Mouse (Mus musculus) CH12.LX (cell line): ENCODE results near the gene Poc1b. TPM values are rescaled to one million over a fixed set of nuclear protein-coding genes. Genes with fewer than 3 reads are reported as not detected.

Source experiments
- DNase-seq: peaks from one replicate; pipeline ENCODE4 v3.0.0-alpha.2; 2013; ENCODE audit errors: extremely low read depth
- H3K27ac ChIP-seq: 2 replicates; pipeline ENCODE4 v1.5.1; 2012; ENCODE audit warnings: low read depth, mild to moderate bottlenecking, control low read depth, moderate library complexity; ENCODE audit not compliant: insufficient read depth
- H3K27me3 ChIP-seq: replicated peaks from 2 replicates; pipeline ENCODE3; 2012; ENCODE audit warnings: inconsistent platforms
- H3K36me3 ChIP-seq, 2 experiments: replicated peaks in 1 of 2; 2 replicates each; pipeline versions ENCODE3 to v1.6.1; 2012; ENCODE audit warnings: inconsistent platforms in 1 of 2, low read length in 1 of 2, mild to moderate bottlenecking in 1 of 2, mixed read lengths in 1 of 2, moderate library complexity in 1 of 2; ENCODE audit not compliant: control insufficient read depth in 1 of 2, insufficient read depth in 1 of 2
- H3K4me1 ChIP-seq, 2 experiments: 2 replicates each; pipeline ENCODE4 v1.6.1; 2012; ENCODE audit warnings: inconsistent platforms in 1 of 2, moderate library complexity in 1 of 2; ENCODE audit not compliant: insufficient read depth in 2 of 2, control insufficient read depth in 1 of 2
- H3K4me2 ChIP-seq: 2 replicates; pipeline ENCODE4 v1.6.1; 2012; ENCODE audit warnings: low read depth, mild to moderate bottlenecking, control low read depth; ENCODE audit not compliant: poor library complexity, insufficient read depth, severe bottlenecking
- H3K4me3 ChIP-seq, 3 experiments: fragments of 150-350 bp in 1 of 3; sonication (generic) in 1 of 3; replicated peaks in 1 of 3; 2 replicates each; pipeline versions ENCODE3 to v1.5.1; 2011 to 2012; ENCODE audit warnings: low read depth in 2 of 3, low read length in 2 of 3, mild to moderate bottlenecking in 2 of 3, moderate library complexity in 2 of 3, control low read depth in 1 of 3, improper control_type of control experiment in 1 of 3, inconsistent platforms in 1 of 3, mixed read lengths in 1 of 3; ENCODE audit not compliant: poor library complexity in 1 of 3
- H3K79me2 ChIP-seq: replicated peaks from 2 replicates; pipeline ENCODE4 v1.6.1; 2012; ENCODE audit warnings: mild to moderate bottlenecking, moderate library complexity; ENCODE audit not compliant: control insufficient read depth, poor library complexity, insufficient read depth, severe bottlenecking; ENCODE audit errors: extremely low read depth
- H3K9ac ChIP-seq: 2 replicates; pipeline ENCODE4 v1.6.1; 2012; ENCODE audit warnings: low read depth, mild to moderate bottlenecking, control low read depth, moderate library complexity; ENCODE audit not compliant: insufficient read depth
- H3K9me3 ChIP-seq: replicated peaks from 2 replicates; pipeline ENCODE3; 2012; ENCODE audit warnings: low read length, inconsistent platforms, mixed read lengths
- CHD1 ChIP-seq: IDR thresholded peaks from 2 replicates; pipeline ENCODE4 v1.6.1; 2012; ENCODE audit warnings: low read depth, low read length, improper control_type of control experiment, inconsistent platforms
- CHD2 ChIP-seq: IDR thresholded peaks from 2 replicates; pipeline ENCODE4 v1.6.1; 2011; ENCODE audit warnings: low read length, improper control_type of control experiment
- CTCF ChIP-seq, 2 experiments: IDR thresholded peaks in 1 of 2; conservative IDR thresholded peaks in 1 of 2; 2 replicates each; pipeline ENCODE4 v1.5.1; 2011 to 2012; ENCODE audit warnings: low read depth in 2 of 2, low read length in 2 of 2, improper control_type of control experiment in 1 of 2, inconsistent platforms in 1 of 2, mild to moderate bottlenecking in 1 of 2, moderate library complexity in 1 of 2
- ELF1 ChIP-seq: IDR thresholded peaks from 2 replicates; pipeline ENCODE4 v1.6.1; 2014; ENCODE audit warnings: low read depth, mild to moderate bottlenecking, inconsistent platforms, low read length, improper control_type of control experiment
- IRF4 ChIP-seq: IDR thresholded peaks from 2 replicates; pipeline ENCODE4 v1.6.1; 2014; ENCODE audit warnings: low read depth, mild to moderate bottlenecking, inconsistent platforms, low read length, improper control_type of control experiment
- JUND ChIP-seq: conservative IDR thresholded peaks from 2 replicates; pipeline ENCODE4 v1.6.1; 2011; ENCODE audit warnings: low read depth, low read length, improper control_type of control experiment
- MAFK ChIP-seq: IDR thresholded peaks from 2 replicates; pipeline ENCODE4 v1.6.1; 2011; ENCODE audit warnings: low read length, improper control_type of control experiment; ENCODE audit not compliant: insufficient replicate concordance
- MAZ ChIP-seq: IDR thresholded peaks from 2 replicates; pipeline ENCODE4 v1.6.1; 2012; ENCODE audit warnings: low read depth, mild to moderate bottlenecking, inconsistent platforms, low read length, improper control_type of control experiment, moderate library complexity
- MXI1 ChIP-seq: IDR thresholded peaks from 2 replicates; pipeline ENCODE4 v1.6.1; 2011; ENCODE audit warnings: mild to moderate bottlenecking, low read depth, low read length, improper control_type of control experiment
- MYC ChIP-seq: IDR thresholded peaks from 2 replicates; pipeline ENCODE4 v1.6.1; 2011; ENCODE audit warnings: low read depth, mild to moderate bottlenecking, improper control_type of control experiment, low read length
- NELFE ChIP-seq: IDR thresholded peaks from 2 replicates; pipeline ENCODE4 v1.6.1; 2011; ENCODE audit warnings: low read depth, low read length, improper control_type of control experiment
- NRF1 ChIP-seq: IDR thresholded peaks from 2 replicates; pipeline ENCODE4 v1.6.1; 2014; ENCODE audit warnings: low read depth, mild to moderate bottlenecking, inconsistent platforms, low read length, improper control_type of control experiment, moderate library complexity
- POLR2A ChIP-seq: IDR thresholded peaks from 2 replicates; pipeline ENCODE4 v1.6.1; 2011; ENCODE audit warnings: low read depth, mild to moderate bottlenecking, improper control_type of control experiment, low read length
- RAD21 ChIP-seq: IDR thresholded peaks from 2 replicates; pipeline ENCODE4 v1.6.1; 2011; ENCODE audit warnings: low read depth, mild to moderate bottlenecking, low read length, improper control_type of control experiment, moderate library complexity
- RCOR1 ChIP-seq: conservative IDR thresholded peaks from 2 replicates; pipeline ENCODE4 v1.6.1; 2012; ENCODE audit warnings: low read depth, mild to moderate bottlenecking, inconsistent platforms, low read length, improper control_type of control experiment
- SIN3A ChIP-seq: IDR thresholded peaks from 2 replicates; pipeline ENCODE4 v1.6.1; 2012; ENCODE audit warnings: low read length, improper control_type of control experiment, inconsistent platforms
- SMC3 ChIP-seq: IDR thresholded peaks from 2 replicates; pipeline ENCODE4 v1.6.1; 2011; ENCODE audit warnings: low read depth, low read length, improper control_type of control experiment
- TBP ChIP-seq: conservative IDR thresholded peaks from 2 replicates; pipeline ENCODE4 v1.6.1; 2011; ENCODE audit warnings: low read depth, low read length, improper control_type of control experiment
- TCF12 ChIP-seq: IDR thresholded peaks from 2 replicates; pipeline ENCODE4 v1.6.1; 2014; ENCODE audit warnings: low read depth, mild to moderate bottlenecking, inconsistent platforms, low read length, improper control_type of control experiment
- USF1 ChIP-seq: IDR thresholded peaks from 2 replicates; pipeline ENCODE4 v1.6.1; 2014; ENCODE audit warnings: low read depth, mild to moderate bottlenecking, inconsistent platforms, low read length, improper control_type of control experiment
- ZC3H11A ChIP-seq: IDR thresholded peaks from 2 replicates; pipeline ENCODE4 v1.6.1; 2012; ENCODE audit warnings: low read depth, mild to moderate bottlenecking, inconsistent platforms, low read length, improper control_type of control experiment
- ZMIZ1 ChIP-seq: IDR thresholded peaks from 2 replicates; pipeline ENCODE4 v1.6.1; 2012; ENCODE audit warnings: low read depth, mild to moderate bottlenecking, inconsistent platforms, low read length, improper control_type of control experiment
- dilution Hi-C: fragments of 300-500 bp; cut with MboI; formaldehyde crosslinking; loops from 2 replicates; pipeline ENCODE4 v1.14.3; 2020; ENCODE audit warnings: low sequenced_read_pairs; ENCODE audit not compliant: extremely low pct_unique_long_range_greater_than_20kb, extremely low pct_ligation_motif_present
- in situ Hi-C: fragments of 300-500 bp; cut with MboI; formaldehyde crosslinking; loops from 3 replicates; pipeline ENCODE4 v1.14.3; 2019; ENCODE audit warnings: low sequenced_read_pairs, low pct_ligation_motif_present, low pct_unique_long_range_greater_than_20kb, mixed read lengths
- polyA plus RNA-seq: library from polyadenylated mRNA; unstranded; fragments of >175 nt; gene quantifications from 2 replicates; pipeline ENCODE4 v1.2.1, GENCODE M21; 2012; ENCODE audit warnings: low read depth; ENCODE audit not compliant: insufficient read length
- total RNA-seq, 2 experiments: library from RNA; depleted of rRNA; stranded (reverse); fragments of 300-350 nt in 1 of 2; fragments of >200 nt in 1 of 2; gene quantifications; 2 replicates each; pipeline ENCODE4 v1.2.3; 2012 to 2014

Poc1b gene
- total and polyA plus RNA-seq, 3 experiments = 3.8 to 18.2 (median 5.6) TPM

- TF ChIP-seq CHD2 (no peak), MAZ (no peak), ELF1 (no peak)
- Histone ChIP-seq H3K4me2 (no peak overlapping the region), H3K79me2 (no peaks in the 10 kb centered on the region), H3K9ac (no peak overlapping the region), H3K4me1 (peaks cover 6 to 30% of the 10 kb centered on the region in 2 experiments; a peak in 3 of 4 replicates), H3K36me3 (peaks cover 5 to 36% of the 10 kb centered on the region in 2 experiments), H3K4me3 (no peak overlapping the region), H3K27me3 (no peaks in the 10 kb centered on the region), H3K27ac (no peak overlapping the region), H3K9me3 (peaks cover 15% of the 10 kb centered on the region)
- dilution Hi-C loops = no loop called here
- no peak for DNase-seq
- in situ Hi-C loops = no loop called here
Measured at GRCm38 (mm10) chr10:99113533-99113932, 6.7 kb downstream of the Poc1b start.

DNA sequence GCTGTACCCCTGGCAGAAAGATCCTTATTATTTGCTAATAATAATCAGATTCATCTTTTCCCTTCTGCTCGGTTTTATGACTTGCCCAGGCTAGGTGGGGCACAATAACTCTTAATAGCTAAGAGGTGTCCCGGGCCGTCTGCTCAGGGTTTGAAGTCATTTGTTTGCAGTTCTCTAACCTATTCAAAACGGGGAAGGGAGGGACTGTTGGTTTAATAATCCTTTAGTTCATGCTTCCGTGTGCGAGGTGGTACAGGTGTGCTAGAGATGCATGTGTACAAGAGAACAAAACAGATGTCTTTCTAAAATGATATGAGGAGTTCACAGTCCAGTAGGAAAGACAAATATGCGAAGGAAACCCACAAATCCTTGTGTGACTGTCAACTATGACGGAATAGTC, 7.5 kb downstream of the Poc1b start:
- no peaks in the 10 kb centered on the region for H3K27me3 ChIP-seq
- peaks cover 10% of the 10 kb centered on the region for H3K9me3 ChIP-seq
- no peak for DNase-seq
- dilution Hi-C loops = no loop called here
- no peak overlapping the region for H3K9ac ChIP-seq
- no peaks in the 10 kb centered on the region for H3K79me2 ChIP-seq
- TF ChIP-seq SMC3 (no peak), USF1 (no peak), ELF1 (no peak), MAFK (no peak), JUND (no peak), IRF4 (no peak), SIN3A (no peak)
- no peak overlapping the region for H3K4me3 ChIP-seq
- H3K36me3 ChIP-seq = peaks cover 5 to 38% of the 10 kb centered on the region in 2 experiments
- H3K4me2 ChIP-seq = no peak overlapping the region
- no peak overlapping the region for H3K27ac ChIP-seq
- in situ Hi-C loops = no loop called here
- H3K4me1 ChIP-seq = peaks cover 6 to 26% of the 10 kb centered on the region in 2 experiments; a peak in 3 of 4 replicates

DNA sequence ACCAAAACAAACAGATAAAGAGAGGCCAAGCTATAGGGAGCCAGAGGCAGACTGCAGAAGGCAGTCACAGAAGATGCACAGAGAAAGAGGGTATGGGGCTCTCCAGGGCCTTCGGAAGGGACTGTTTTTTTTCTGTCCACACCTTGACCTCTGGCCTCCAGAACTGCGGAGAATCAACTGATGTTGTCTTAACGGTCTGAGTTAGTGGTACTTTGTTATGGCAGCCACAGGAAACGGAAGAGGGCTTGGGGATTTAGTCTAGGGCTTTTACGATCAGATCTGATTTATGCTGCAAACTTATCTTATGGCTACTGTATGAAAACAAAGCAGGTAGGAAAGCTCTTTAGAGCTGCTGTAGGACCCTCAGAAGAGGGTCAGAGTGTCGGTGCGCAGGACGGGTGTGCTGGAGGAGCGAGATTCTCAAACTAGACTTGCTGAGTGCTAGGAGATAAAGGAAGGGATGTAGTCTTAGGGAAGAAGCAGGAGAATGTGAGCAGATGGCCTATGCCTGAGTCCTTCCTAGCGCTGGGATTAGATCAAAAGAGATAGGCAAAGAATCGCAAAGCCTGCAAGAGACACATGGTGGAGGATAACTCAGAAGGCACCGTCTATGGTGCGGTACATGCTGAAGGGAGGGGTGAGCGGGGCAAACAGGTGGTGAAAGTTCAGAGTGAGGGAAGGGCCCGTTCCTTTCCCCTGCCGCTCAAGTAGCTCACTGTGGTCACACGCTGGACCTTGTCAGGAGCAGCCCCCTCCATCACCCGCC, 8.8 kb downstream of the Poc1b start:
- Histone ChIP-seq H3K27me3 (no peaks in the 10 kb centered on the region), H3K27ac (no peak overlapping the region), H3K9ac (no peak overlapping the region), H3K4me2 (no peak overlapping the region), H3K36me3 (peaks cover 0 to 30% of the 10 kb centered on the region in 2 experiments), H3K79me2 (no peaks in the 10 kb centered on the region), H3K4me3 (no peak overlapping the region), H3K9me3 (no peaks in the 10 kb centered on the region), H3K4me1 (peaks cover 6 to 26% of the 10 kb centered on the region in 2 experiments; a peak in 3 of 4 replicates)
- dilution Hi-C loops = no loop called here
- in situ Hi-C loops = no loop called here
- DNase-seq = no peak
- TF ChIP-seq TCF12 = no peak
- TF ChIP-seq RCOR1 = no peak
- TF ChIP-seq CHD2 = no peak
- TF ChIP-seq ZMIZ1 = no peak
- no peak for TF ChIP-seq TBP
- no peak for TF ChIP-seq POLR2A
- TF ChIP-seq USF1 = no peak
- TF ChIP-seq NRF1 = no peak
- TF ChIP-seq MAZ = no peak
- no peak for TF ChIP-seq CHD1
- no peak for TF ChIP-seq RAD21
- TF ChIP-seq MYC = no peak
- no peak for TF ChIP-seq CTCF (conservative IDR thresholded peaks at IDR 0.05 in 1 of 2, IDR thresholded peaks at IDR 0.05 in 1 of 2; ENCODE audit: low read depth in 2 of 2, low read length in 2 of 2)
- no peak for TF ChIP-seq MXI1
- TF ChIP-seq ZC3H11A = no peak
- TF ChIP-seq NELFE = no peak
